16 mouse cellular contexts compared by ENCODE assay signal in genomic region chr13:60330475-60331258, GRCm38 (mm10).
DNase-seq lines count a peak whose midpoint lies in the region; ATAC-seq and TF ChIP-seq lines count a peak whose summit lies in the region.
"Had no signal": no experiment of that assay in that cellular context is flagged by ENCODE, and none has a peak within 500 bp of the region (broad histone marks: within the 10 kb centered on the region; RNA-seq: fewer than 3 reads in every experiment).

No protein-coding gene starts in this region.

- H3K4me3 ChIP-seq in heart, postnatal 0 days (ENCODE audit: low read depth, low read length) = no peak overlapping the region
- no peak overlapping the region for H3K4me3 ChIP-seq in limb, embryonic 13.5 days
- H3K4me3 ChIP-seq in lung, postnatal 0 days (ENCODE audit: low read depth, low read length) = no peak overlapping the region
- H3K4me3 ChIP-seq: liver, embryonic 15.5 days; neural tube, embryonic 13.5 days had no signal

- no peaks in the 10 kb centered on the region for H3K27me3 ChIP-seq in heart, postnatal 0 days (ENCODE audit: control insufficient read depth, insufficient read depth, low read length)
- H3K27me3 ChIP-seq in limb, embryonic 13.5 days = no peaks in the 10 kb centered on the region
- H3K27me3 ChIP-seq in lung, postnatal 0 days (replicated peaks; ENCODE audit: insufficient read depth, low read length) = no peaks in the 10 kb centered on the region
- H3K27me3 ChIP-seq: liver, embryonic 15.5 days; neural tube, embryonic 13.5 days had no signal

- H3K9ac ChIP-seq in heart, postnatal 0 days (replicated peaks; ENCODE audit: low read depth, low read length) = no peak overlapping the region
- H3K9ac ChIP-seq in limb, embryonic 13.5 days = no peak overlapping the region
- no peak overlapping the region for H3K9ac ChIP-seq in lung, postnatal 0 days (replicated peaks; ENCODE audit: low read depth)
- H3K9ac ChIP-seq: liver, embryonic 15.5 days; neural tube, embryonic 13.5 days had no signal

- DNase-seq in heart, postnatal 0 days (ENCODE audit: low spot score) = no peak
- no peak for DNase-seq in heart, adult 8-10 months (ENCODE audit: low spot score)
- peak; percentile 58 to 60 for DNase-seq in right cerebral cortex, postnatal 10 days (ENCODE audit: low spot score in 2 of 2)
- DNase-seq in right cerebral cortex, adult 18-20 months = no peak
- DNase-seq in telencephalon, adult 2 months (ENCODE audit: low read depth, low spot score) = peak; percentile 32
- no peak for DNase-seq in lung, postnatal 0 days (ENCODE audit: low spot score)
- no peak for DNase-seq in urinary bladder, postnatal 4 days (ENCODE audit: low spot score in 2 of 2)
- DNase-seq: cerebellum, adult 8-10 months; heart, adult 18-20 months; heart, postnatal 4 days; kidney, adult 11 months; right cerebral cortex, postnatal 4 days had no signal

- H3K27ac ChIP-seq in heart, postnatal 0 days (ENCODE audit: low read depth) = peak overlapping the region; percentile 15; the same call in 1 of the 2 replicates
- H3K27ac ChIP-seq in limb, embryonic 13.5 days = peak overlapping the region; percentile 66
- no peak overlapping the region for H3K27ac ChIP-seq in lung, postnatal 0 days (ENCODE audit: low read length)
- H3K27ac ChIP-seq: liver, embryonic 15.5 days; neural tube, embryonic 13.5 days had no signal

- no peak for TF ChIP-seq CTCF in heart, postnatal 0 days (IDR thresholded peaks at IDR 0.05; ENCODE audit: low read depth)
- TF ChIP-seq CTCF in lung, postnatal 0 days (IDR thresholded peaks at IDR 0.05) = no peak

- H3K9me3 ChIP-seq in heart, postnatal 0 days (replicated peaks; ENCODE audit: control insufficient read depth, low read length) = no peaks in the 10 kb centered on the region
- peaks cover 13% of the 10 kb centered on the region for H3K9me3 ChIP-seq in limb, embryonic 13.5 days
- no peaks in the 10 kb centered on the region; the same call in 1 of the 2 replicates for H3K9me3 ChIP-seq in lung, postnatal 0 days (ENCODE audit: low read length)
- H3K9me3 ChIP-seq: liver, embryonic 15.5 days; neural tube, embryonic 13.5 days had no signal

- no peak for TF ChIP-seq EP300 in heart, postnatal 0 days (IDR thresholded peaks at IDR 0.05; ENCODE audit: low read depth)
- TF ChIP-seq EP300 in lung, postnatal 0 days (IDR thresholded peaks at IDR 0.05) = no peak

- no peaks in the 10 kb centered on the region for H3K4me1 ChIP-seq in heart, postnatal 0 days (ENCODE audit: control insufficient read depth, insufficient read depth)
- H3K4me1 ChIP-seq in limb, embryonic 13.5 days = peaks cover 33% of the 10 kb centered on the region
- no peaks in the 10 kb centered on the region for H3K4me1 ChIP-seq in lung, postnatal 0 days (ENCODE audit: insufficient read depth, low read depth, low read length)
- H3K4me1 ChIP-seq: liver, embryonic 15.5 days; neural tube, embryonic 13.5 days had no signal

- 70% methylated on average over 9 of the region's 9 CpGs for WGBS in heart, postnatal 0 days
- 15% methylated on average over 9 of the region's 9 CpGs for WGBS in limb, embryonic 13.5 days
- 58% methylated on average over 9 of the region's 9 CpGs for WGBS in lung, postnatal 0 days

- H3K4me2 ChIP-seq in heart, postnatal 0 days (ENCODE audit: low read depth, low read length) = no peak overlapping the region
- 0 out of 2 replicates have a peak overlapping the region, but pooled peaks have one; percentile 23 for H3K4me2 ChIP-seq in limb, embryonic 13.5 days (replicated peaks)
- H3K4me2 ChIP-seq in lung, postnatal 0 days (replicated peaks; ENCODE audit: low read depth, low read length) = no peak overlapping the region
- H3K4me2 ChIP-seq: liver, embryonic 15.5 days; neural tube, embryonic 13.5 days had no signal

- no peak for ATAC-seq in heart, postnatal 0 days (ENCODE audit: insufficient read depth, low read depth)
- peak; percentile 82 for ATAC-seq in limb, embryonic 13.5 days (ENCODE audit: low FRiP score, low read depth)
- no peak for ATAC-seq in lung, postnatal 0 days
- ATAC-seq: midbrain, embryonic 16.5 days had no signal

- H3K36me3 ChIP-seq in heart, postnatal 0 days (replicated peaks; ENCODE audit: control insufficient read depth, insufficient read depth, low read length) = no peaks in the 10 kb centered on the region
- H3K36me3 ChIP-seq in limb, embryonic 13.5 days = no peaks in the 10 kb centered on the region; the same call in 1 of the 2 replicates
- no peaks in the 10 kb centered on the region for H3K36me3 ChIP-seq in lung, postnatal 0 days (ENCODE audit: insufficient read depth, low read length)
- H3K36me3 ChIP-seq: liver, embryonic 15.5 days; neural tube, embryonic 13.5 days had no signal

Comparison
In these comparisons a context has a peak if more than half of its experiments do, and no peak if none do; other contexts are left out.
1. DNase-seq: peak in right cerebral cortex, postnatal 10 days (2 of 2) and telencephalon, adult 2 months (single experiment); none in heart, postnatal 0 days (single experiment), heart, adult 8-10 months (single experiment), right cerebral cortex, adult 18-20 months (single experiment), lung, postnatal 0 days (single experiment) and urinary bladder, postnatal 4 days (0 of 2).